Mouse (Mus musculus) lung, adult 2 months (tissue): ENCODE measurements around the gene D630003M21Rik. TPM values are rescaled to one million over a fixed set of nuclear protein-coding genes. Genes with fewer than 3 reads are reported as not detected.

Source experiments
- DNase-seq: peaks from one replicate; pipeline ENCODE4 v3.0.0; 2022
- H3K4me1 ChIP-seq: fragments of 200-500 bp; 2 replicates; pipeline ENCODE4 v1.6.1; 2011; ENCODE audit warnings: low read length; ENCODE audit not compliant: control insufficient read depth, insufficient read depth
- H3K4me3 ChIP-seq: fragments of 200-500 bp; replicated peaks from 2 replicates; pipeline ENCODE3; 2011; ENCODE audit warnings: low read depth, mild to moderate bottlenecking, control low read depth, low read length; ENCODE audit errors: extremely low read depth
- CTCF ChIP-seq: fragments of 200-500 bp; IDR thresholded peaks from 2 replicates; pipeline ENCODE4 v1.5.1; 2011; ENCODE audit warnings: mild to moderate bottlenecking, low read length, control low read depth; ENCODE audit not compliant: insufficient read depth
- POLR2A ChIP-seq: fragments of 200-500 bp; IDR thresholded peaks from 2 replicates; pipeline ENCODE4 v1.6.1; 2011; ENCODE audit warnings: low read depth, mild to moderate bottlenecking, control low read depth, low read length, borderline replicate concordance; ENCODE audit errors: extremely low read depth
- whole genome bisulfite sequencing: fragments of 180-500 bp; shearing (Covaris S2); methylation state at CpG from one replicate; pipeline ENCODE4 v1.1.7; 2018; 5-methylcytosine and 5-hydroxymethylcytosine counted together
- polyA plus RNA-seq: library from polyadenylated mRNA; depleted of rRNA; stranded (reverse); fragments of >200 nt; gene quantifications from 2 replicates; pipeline ENCODE4 v1.2.3, GENCODE M21; 2012

Gene D630003M21Rik
- polyA plus RNA-seq, 1 experiment = 1.9 TPM

- DNase-seq = no peak
- 56% methylated on average over 11 of the region's 11 CpGs for WGBS
- Histone ChIP-seq H3K4me1 (peaks cover 6% of the 10 kb centered on the region), H3K4me3 (no peak overlapping the region)
- TF ChIP-seq CTCF (no peak), POLR2A (no peak)
Observed at GRCm38 (mm10) chr2:158189451-158189850, 39.6 kb downstream of the D630003M21Rik start.

DNA sequence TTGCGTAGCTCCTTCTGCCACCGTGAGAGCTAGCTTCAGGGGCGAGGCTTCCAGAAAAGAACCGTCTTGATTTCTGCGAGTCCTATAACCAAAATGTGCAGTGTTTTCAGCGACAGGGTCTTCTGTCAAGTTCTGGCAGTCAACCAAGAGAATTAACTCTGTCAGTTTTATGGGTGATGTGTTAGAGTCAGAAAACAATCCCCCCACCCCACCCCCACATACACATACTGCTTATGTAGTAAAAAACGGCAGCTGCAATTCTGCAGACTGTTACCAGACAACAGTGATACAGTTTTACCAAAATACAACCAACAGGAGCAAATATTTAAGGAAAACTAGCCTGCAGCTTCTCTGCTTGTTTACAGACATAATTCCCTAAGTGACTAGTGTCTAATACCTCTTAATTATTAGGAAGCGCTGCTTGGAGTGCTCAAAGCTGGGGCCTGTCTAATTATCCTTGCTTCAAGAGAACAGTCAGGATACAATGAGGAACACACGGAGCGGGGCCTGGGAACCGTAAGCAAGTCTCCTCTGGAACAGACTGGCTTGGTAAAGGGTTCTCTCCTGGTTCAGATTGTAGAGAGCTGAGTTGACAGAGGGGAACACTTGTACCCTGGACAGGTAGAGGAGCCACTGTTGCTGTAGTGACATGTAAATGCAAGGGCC is 42.7 kb downstream of the D630003M21Rik start:
- Histone ChIP-seq H3K4me3 (no peak overlapping the region), H3K4me1 (peaks cover 5% of the 10 kb centered on the region)
- WGBS = 74% methylated on average over 11 of the region's 11 CpGs
- DNase-seq = no peak
- TF ChIP-seq POLR2A (no peak), CTCF (no peak)

DNA sequence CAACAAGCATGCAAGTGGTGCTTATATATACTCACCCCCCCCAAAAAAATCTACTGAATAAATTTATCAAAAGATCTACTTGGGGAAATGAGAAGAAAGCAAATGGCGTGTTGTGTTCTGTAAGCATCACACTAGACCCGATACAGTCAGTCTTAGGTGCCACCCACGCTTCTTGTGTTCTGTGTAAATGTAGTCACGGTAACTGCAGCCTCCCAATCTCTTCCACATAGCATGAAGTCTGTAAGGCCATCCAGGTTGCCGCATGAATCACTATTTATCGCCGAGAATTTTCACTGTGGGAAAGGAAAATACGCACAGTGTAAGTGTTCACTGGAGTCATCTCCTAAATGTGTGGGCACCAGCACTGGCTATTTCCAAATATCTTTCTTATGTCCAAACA is 45.8 kb downstream of the D630003M21Rik start:
- no peak for TF ChIP-seq CTCF
- TF ChIP-seq POLR2A = no peak
- H3K4me3 ChIP-seq = no peak overlapping the region
- 90% methylated on average over 8 of the region's 8 CpGs for WGBS
- H3K4me1 ChIP-seq = peaks cover 11% of the 10 kb centered on the region
- no peak for DNase-seq

DNA sequence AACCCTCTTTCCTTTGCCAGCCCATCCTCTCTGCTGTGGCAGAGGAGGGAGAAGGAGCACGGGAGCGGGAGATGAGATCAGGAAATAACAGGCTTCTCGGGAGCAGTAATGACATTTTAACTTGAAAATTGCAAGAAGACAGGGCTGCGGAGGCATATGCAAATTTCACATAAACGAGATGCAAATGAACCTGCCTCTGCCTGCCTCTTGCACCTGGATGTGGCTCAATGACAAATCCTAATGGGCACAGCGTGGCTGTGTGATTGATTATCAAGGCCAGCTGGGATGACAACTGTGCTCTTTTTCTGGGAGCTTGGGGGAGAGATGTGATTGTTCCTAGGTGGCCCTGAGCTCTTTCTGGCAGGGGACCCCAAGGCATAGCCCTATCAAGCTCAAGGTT is 47.1 kb downstream of the D630003M21Rik start:
- 69% methylated on average over 6 of the region's 6 CpGs for WGBS
- H3K4me1 ChIP-seq = peaks cover 11% of the 10 kb centered on the region
- DNase-seq = no peak
- no peak overlapping the region for H3K4me3 ChIP-seq
- TF ChIP-seq POLR2A (no peak), CTCF (no peak)

- no peak overlapping the region for H3K4me3 ChIP-seq
- WGBS = 46% methylated on average over 9 of the region's 9 CpGs
- H3K4me1 ChIP-seq = peaks cover 11% of the 10 kb centered on the region
- peak; percentile 61 for DNase-seq
- TF ChIP-seq CTCF (peak; percentile 79), POLR2A (no peak)
Observed at GRCm38 (mm10) chr2:158180797-158181196, 48.2 kb downstream of the D630003M21Rik start.

DNA sequence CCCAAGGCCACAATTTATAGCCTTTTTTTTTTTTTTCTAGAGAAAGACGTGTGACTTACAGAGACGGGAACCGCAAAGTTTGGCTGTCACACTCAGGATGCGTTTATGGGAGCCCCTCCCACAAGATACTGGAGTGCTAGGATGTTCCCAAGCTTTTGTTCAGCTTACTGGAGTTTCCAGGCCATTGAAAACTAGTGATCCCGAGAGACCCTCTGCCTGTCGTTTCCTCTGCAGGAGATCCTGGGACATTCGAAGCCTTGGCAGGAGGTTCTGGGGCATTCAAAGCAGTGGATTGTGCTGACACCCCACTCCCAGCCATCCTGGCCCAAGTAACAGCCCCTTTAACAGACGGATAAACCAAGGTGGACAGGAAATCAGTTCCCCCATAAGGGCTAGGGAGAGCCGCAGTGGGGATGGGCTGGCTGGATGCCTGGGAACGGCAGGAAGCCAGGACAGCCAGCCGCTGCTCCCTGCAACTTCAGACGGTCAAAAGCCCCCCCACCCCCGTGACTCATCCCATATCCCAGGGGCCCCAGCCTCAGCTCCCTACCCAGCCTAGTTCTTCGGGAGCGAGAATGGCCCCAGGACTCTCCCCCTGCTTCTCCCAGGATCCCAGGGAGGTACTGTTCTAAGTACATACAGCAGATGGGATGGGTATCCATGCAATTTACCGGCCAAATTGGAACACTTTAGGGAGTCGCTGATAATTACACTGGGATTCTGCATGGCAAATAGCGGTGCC is 49.5 kb downstream of the D630003M21Rik start:
- no peak for DNase-seq
- TF ChIP-seq POLR2A (no peak), CTCF (no peak)
- WGBS = 23% methylated on average over 18 of the region's 18 CpGs

GRCm38 (mm10) chr2:158178696-158179369 is 50.2 kb downstream of the D630003M21Rik start:
- no peak for TF ChIP-seq CTCF
- peak; percentile 56; the same call in 1 of the 2 replicates for TF ChIP-seq POLR2A
- peaks cover 17% of the 10 kb centered on the region for H3K4me1 ChIP-seq
- DNase-seq = peak; percentile 79
- WGBS = 8% methylated on average over 19 of the region's 19 CpGs
- peak overlapping the region; percentile 45 for H3K4me3 ChIP-seq

More for the DNA sequence above, 49.5 kb downstream of the D630003M21Rik start:
- peaks cover 17% of the 10 kb centered on the region for H3K4me1 ChIP-seq
- H3K4me3 ChIP-seq = peak overlapping the region; percentile 45

DNA sequence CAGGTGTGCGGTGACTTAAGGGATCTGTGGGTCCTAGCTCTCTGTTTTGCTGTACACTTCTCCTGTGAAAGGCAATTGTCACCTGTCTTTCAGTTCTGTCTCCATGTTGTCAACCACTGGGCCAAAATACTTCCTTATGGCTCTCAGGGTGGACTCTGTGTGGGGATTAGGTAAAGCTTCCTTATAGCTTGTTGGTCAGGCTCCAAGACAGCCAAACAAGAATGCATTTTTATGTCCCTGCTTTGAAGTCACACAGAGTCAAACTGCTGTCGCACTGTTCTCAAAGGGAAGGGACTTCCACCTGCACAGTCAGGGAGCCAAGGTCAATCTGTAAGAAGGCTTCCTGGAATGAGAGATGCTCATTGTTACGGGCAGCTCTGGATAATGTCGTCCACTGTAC is 50.9 kb downstream of the D630003M21Rik start:
- Histone ChIP-seq H3K4me1 (peaks cover 17% of the 10 kb centered on the region), H3K4me3 (no peak overlapping the region)
- no peak for DNase-seq
- WGBS = 85% methylated on average over 4 of the region's 4 CpGs
- TF ChIP-seq CTCF (no peak), POLR2A (no peak)

GRCm38 (mm10) chr2:158177574-158177973 is 51.4 kb downstream of the D630003M21Rik start:
- Histone ChIP-seq H3K4me1 (peaks cover 17% of the 10 kb centered on the region), H3K4me3 (no peak overlapping the region)
- no peak for DNase-seq
- TF ChIP-seq POLR2A (no peak), CTCF (no peak)
- 100% methylated on average over 3 of the region's 3 CpGs for WGBS
